Mouse (Mus musculus): ENCODE results near the gene Ssr2. TPM values are rescaled to one million over a fixed set of nuclear protein-coding genes. Genes with fewer than 3 reads are reported as not detected.
A peak's percentile ranks its signal among the peaks of the same experiment; 100 is the strongest.

Ssr2 gene
- polyA plus RNA-seq, 1 experiment from 2014 or later, result 157 TPM

DNA sequence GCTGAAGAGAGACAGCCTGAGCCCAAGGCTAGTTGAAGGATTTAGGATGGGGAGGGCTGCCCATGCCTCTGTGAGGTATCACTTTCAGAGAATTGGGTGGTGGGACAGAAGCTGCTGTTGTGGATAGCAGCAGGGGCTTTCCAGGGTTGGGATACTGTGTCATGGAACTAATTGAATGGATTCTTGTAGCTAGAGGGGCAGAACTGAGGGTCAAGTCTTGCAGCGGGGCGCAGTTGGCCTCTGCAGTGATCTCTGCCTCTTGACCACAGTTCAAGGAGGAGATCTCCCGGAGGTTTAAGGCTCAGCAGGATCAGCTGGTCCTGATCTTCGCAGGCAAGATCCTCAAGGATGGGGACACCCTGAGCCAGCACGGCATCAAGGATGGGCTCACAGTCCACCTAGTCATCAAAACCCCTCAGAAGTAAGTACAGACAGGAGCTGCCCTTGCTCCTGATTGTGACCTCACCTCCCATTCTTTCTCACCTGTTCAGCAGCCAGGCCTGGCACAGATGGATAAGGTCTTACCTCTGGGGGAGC lies 20.5 kb upstream of the Ssr2 start:
- peak overlapping the region; percentile 75; the same call in 1 of the 2 replicates for H3K4me3 ChIP-seq (replicated peaks)
- peak overlapping the region; percentile 29 for H3K9ac ChIP-seq (replicated peaks)
- ATAC-seq (ENCODE audit: low FRiP score), result no peak
- no peaks in the 10 kb centered on the region for H3K27me3 ChIP-seq (replicated peaks)
- H3K4me2 ChIP-seq, result peak overlapping the region; percentile 73
- H3K9me3 ChIP-seq (replicated peaks), result no peaks in the 10 kb centered on the region
- H3K4me1 ChIP-seq, result peaks cover 42% of the 10 kb centered on the region
- WGBS, result 91% methylated on average over 5 of the region's 5 CpGs
- peaks cover 45% of the 10 kb centered on the region for H3K36me3 ChIP-seq
- no peak overlapping the region for H3K27ac ChIP-seq (replicated peaks)

DNA sequence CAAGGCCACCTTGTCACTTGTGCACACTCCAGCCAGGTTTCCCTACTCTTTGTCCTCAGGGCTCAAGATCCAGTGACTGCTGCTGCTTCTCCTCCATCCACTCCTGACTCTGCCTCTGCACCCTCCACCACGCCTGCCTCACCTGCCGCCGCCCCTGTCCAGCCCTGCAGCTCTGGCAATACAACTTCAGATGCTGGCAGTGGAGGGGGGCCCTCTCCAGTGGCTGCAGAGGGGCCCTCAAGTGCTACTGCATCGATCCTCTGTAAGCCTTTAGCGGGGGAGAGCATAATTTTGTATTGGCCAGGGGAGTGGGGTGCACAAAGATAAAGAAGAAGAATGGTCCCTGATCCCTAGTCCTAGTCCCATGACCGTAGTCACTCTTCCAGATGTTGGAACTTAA lies 19.9 kb upstream of the Ssr2 start:
- Histone ChIP-seq H3K4me3 (replicated peaks) (no peak overlapping the region), H3K9ac (replicated peaks) (peak overlapping the region; percentile 29; the same call in 1 of the 2 replicates), H3K27ac (replicated peaks) (no peak overlapping the region), H3K36me3 (peaks cover 51% of the 10 kb centered on the region), H3K27me3 (replicated peaks) (no peaks in the 10 kb centered on the region), H3K4me2 (0 out of 2 replicates have a peak overlapping the region, but pooled peaks have one; percentile 5), H3K4me1 (peaks cover 36% of the 10 kb centered on the region), H3K9me3 (replicated peaks) (no peaks in the 10 kb centered on the region)
- ATAC-seq (ENCODE audit: low FRiP score), result no peak
- WGBS, result 96% methylated on average over 6 of the region's 6 CpGs

DNA sequence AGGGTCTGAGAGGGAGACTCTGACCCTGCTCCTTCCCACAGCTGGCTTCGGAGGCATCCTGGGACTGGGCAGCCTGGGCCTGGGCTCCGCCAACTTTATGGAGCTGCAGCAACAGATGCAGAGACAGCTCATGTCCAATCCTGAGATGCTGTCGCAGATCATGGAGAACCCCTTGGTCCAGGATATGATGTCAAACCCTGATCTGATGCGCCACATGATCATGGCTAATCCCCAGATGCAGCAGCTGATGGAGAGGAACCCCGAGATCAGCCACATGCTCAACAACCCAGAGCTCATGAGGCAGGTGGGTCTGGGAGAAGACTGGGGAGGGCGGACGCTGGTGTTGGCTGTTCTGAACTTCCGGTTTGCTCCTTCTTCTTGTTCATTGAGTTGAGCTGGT lies 19.1 kb upstream of the Ssr2 start:
- 96% methylated on average over 8 of the region's 8 CpGs for WGBS

DNA sequence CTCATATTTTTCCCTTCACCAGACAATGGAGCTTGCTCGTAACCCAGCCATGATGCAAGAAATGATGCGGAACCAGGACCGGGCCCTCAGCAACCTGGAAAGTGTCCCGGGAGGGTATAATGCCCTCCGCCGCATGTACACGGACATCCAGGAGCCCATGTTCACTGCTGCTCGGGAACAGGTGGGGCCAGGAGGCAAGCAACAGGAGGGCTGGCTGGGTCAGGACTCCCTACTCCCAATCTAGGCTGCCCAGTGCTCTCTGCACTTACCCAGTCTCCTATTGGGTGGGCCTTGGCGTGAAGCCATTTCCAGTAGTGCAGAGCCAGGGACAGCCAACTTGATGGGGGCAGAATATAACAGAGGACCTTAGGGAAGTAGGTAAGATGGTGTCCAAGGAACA lies 16.1 kb upstream of the Ssr2 start:
- no peak overlapping the region for H3K4me3 ChIP-seq (replicated peaks)
- 94% methylated on average over 9 of the region's 9 CpGs for WGBS
- no peak overlapping the region for H3K4me2 ChIP-seq
- no peaks in the 10 kb centered on the region for H3K9me3 ChIP-seq (replicated peaks)
- no peak overlapping the region for H3K27ac ChIP-seq (replicated peaks)
- peaks cover 16% of the 10 kb centered on the region for H3K4me1 ChIP-seq
- H3K9ac ChIP-seq (replicated peaks), result no peak overlapping the region
- no peak for ATAC-seq (ENCODE audit: low FRiP score)
- H3K27me3 ChIP-seq (replicated peaks), result no peaks in the 10 kb centered on the region
- H3K36me3 ChIP-seq, result peaks cover 88% of the 10 kb centered on the region

More for the DNA sequence above, 19.1 kb upstream of the Ssr2 start:
- ATAC-seq (ENCODE audit: low FRiP score), result no peak
- Histone ChIP-seq H3K4me3 (replicated peaks) (no peak overlapping the region), H3K9me3 (replicated peaks) (no peaks in the 10 kb centered on the region), H3K9ac (replicated peaks) (no peak overlapping the region), H3K27ac (replicated peaks) (no peak overlapping the region), H3K27me3 (replicated peaks) (no peaks in the 10 kb centered on the region), H3K36me3 (peaks cover 60% of the 10 kb centered on the region), H3K4me2 (no peak overlapping the region), H3K4me1 (peaks cover 27% of the 10 kb centered on the region)

DNA sequence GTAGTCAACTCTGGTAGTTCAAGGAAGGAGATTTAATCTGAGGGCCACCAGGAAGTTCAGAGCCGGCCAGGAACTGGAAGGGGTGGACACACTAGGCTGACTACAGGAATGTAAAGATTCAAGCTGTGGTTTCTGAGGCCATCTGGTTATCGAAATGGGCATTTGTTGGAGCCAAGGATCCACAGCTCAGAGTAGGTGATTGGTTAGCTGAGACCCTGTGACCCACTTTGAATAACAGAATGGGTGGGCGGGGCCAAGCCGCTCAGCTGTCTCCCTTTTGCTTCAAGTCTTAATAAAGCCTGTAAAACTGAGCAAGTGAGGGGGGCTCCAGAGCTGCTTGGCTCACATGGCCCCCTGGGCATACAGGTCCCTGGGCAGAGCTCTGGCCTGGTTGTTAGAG lies 13.7 kb upstream of the Ssr2 start:
- Histone ChIP-seq H3K36me3 (peaks cover 95% of the 10 kb centered on the region), H3K4me3 (replicated peaks) (no peak overlapping the region), H3K9me3 (replicated peaks) (no peaks in the 10 kb centered on the region), H3K9ac (replicated peaks) (no peak overlapping the region), H3K4me2 (no peak overlapping the region), H3K4me1 (0 out of 2 replicates have a peak, but pooled peaks cover 3% of the 10 kb centered on the region), H3K27ac (replicated peaks) (no peak overlapping the region), H3K27me3 (replicated peaks) (no peaks in the 10 kb centered on the region)
- no peak for ATAC-seq (ENCODE audit: low FRiP score)
- 62% methylated on average over 4 of the region's 4 CpGs for WGBS

DNA sequence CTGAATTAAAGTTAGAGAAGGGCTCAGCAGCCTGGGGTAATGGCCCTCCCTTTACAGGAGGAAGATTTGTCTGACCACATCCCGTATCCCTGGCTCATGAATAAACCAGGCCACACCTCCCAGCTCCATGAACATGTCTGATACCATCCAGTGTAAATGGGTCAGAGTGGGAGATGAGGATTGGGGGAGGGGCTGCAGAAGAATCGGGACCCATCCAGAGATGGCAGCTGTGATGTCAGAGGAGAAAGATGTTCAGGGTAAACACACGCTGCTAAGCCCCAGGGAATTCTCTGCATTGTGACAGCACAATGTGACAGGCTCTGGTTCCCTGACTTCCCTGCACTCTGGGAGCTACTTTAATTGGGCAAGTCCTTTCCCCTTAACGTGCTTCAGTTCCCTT lies 12.2 kb upstream of the Ssr2 start:
- Histone ChIP-seq H3K27ac (replicated peaks) (peak overlapping the region; percentile 28; the same call in 1 of the 2 replicates), H3K36me3 (peaks cover 95% of the 10 kb centered on the region), H3K4me3 (replicated peaks) (no peak overlapping the region), H3K9ac (replicated peaks) (no peak overlapping the region), H3K9me3 (replicated peaks) (no peaks in the 10 kb centered on the region), H3K27me3 (replicated peaks) (no peaks in the 10 kb centered on the region), H3K4me1 (no peaks in the 10 kb centered on the region), H3K4me2 (no peak overlapping the region)
- ATAC-seq (ENCODE audit: low FRiP score), result no peak
- 56% methylated on average over 4 of the region's 4 CpGs for WGBS

DNA sequence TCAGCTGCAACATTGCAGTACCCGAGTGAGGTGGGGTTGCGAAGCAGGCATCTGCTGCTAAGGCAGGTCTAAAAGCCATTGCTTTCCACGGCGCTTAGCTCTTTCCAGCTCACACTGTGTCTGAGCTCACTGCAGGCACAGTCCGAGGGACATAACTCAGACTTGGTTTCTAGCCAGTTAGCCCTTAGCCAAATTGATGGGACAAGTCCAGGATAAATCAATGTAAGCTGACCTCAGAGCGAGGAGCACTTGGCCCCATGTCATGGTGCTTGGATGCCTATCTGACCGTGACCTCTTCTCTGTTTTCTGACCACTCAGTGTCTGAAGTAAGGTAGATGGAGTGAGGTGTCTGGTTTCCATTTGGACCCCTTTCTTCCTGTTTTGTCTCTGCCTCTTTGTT lies 11.7 kb upstream of the Ssr2 start:
- H3K9ac ChIP-seq (replicated peaks), result no peak overlapping the region
- no peak overlapping the region for H3K4me3 ChIP-seq (replicated peaks)
- H3K36me3 ChIP-seq, result peaks cover 95% of the 10 kb centered on the region
- no peaks in the 10 kb centered on the region for H3K9me3 ChIP-seq (replicated peaks)
- no peak overlapping the region for H3K27ac ChIP-seq (replicated peaks)
- 82% methylated on average over 7 of the region's 7 CpGs for WGBS
- H3K4me1 ChIP-seq, result no peaks in the 10 kb centered on the region
- no peak overlapping the region for H3K4me2 ChIP-seq
- no peaks in the 10 kb centered on the region for H3K27me3 ChIP-seq (replicated peaks)
- ATAC-seq (ENCODE audit: low FRiP score), result no peak

DNA sequence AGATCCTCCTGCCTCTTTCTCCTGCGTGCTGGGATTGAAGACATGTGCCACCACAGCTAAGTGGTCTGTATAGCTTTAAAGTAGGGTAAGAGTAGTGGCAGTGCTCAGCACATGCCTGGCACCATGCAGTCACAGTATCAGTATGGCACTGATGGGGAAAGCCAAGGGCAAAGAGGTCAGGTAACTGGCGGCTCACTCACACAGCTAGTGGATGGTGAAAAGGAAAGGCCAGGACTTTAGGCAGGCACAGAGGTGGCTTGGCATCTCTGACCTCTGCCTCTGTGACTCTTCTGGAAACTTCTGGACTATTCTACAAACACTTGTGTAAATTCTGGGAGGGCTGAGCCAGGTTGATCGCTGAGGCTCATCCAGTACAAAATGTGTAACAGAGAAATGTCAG lies 9.6 kb upstream of the Ssr2 start:
- no peaks in the 10 kb centered on the region for H3K9me3 ChIP-seq (replicated peaks)
- H3K4me1 ChIP-seq, result no peaks in the 10 kb centered on the region
- no peak for ATAC-seq (ENCODE audit: low FRiP score)
- 92% methylated on average over 3 of the region's 3 CpGs for WGBS
- no peak overlapping the region for H3K4me3 ChIP-seq (replicated peaks)
- no peaks in the 10 kb centered on the region for H3K27me3 ChIP-seq (replicated peaks)
- H3K4me2 ChIP-seq, result no peak overlapping the region
- H3K36me3 ChIP-seq, result peaks cover 89% of the 10 kb centered on the region
- no peak overlapping the region for H3K27ac ChIP-seq (replicated peaks)
- H3K9ac ChIP-seq (replicated peaks), result no peak overlapping the region

DNA sequence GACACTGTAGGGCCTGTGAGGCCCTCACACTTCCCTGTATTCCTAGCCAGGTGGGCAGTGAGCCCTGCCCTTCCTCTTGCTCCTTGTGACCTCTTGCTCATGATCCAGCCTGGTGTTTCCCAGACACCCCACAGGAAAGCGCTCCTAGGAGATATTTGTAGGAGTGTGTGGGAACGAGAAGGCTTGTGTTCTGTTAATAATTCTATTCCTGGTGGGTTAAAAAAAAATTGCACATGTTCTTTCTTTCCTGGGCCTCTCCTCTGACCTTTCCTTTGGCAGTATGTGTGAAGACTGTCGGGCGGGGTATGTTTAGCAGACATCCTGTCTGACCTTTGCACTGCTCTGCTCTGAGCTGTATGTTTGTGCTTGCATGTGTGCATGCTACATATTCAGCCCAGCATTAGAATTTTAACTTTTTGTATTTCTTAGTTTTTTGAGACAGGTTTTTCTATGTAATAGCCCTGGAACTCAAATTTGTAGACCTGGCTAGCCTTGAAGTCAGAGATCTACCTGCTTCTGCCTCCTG lies 9.1 kb upstream of the Ssr2 start:
- H3K27ac ChIP-seq (replicated peaks), result no peak overlapping the region
- no peaks in the 10 kb centered on the region for H3K4me1 ChIP-seq
- H3K4me3 ChIP-seq (replicated peaks), result no peak overlapping the region
- H3K9ac ChIP-seq (replicated peaks), result no peak overlapping the region
- H3K9me3 ChIP-seq (replicated peaks), result no peaks in the 10 kb centered on the region
- no peaks in the 10 kb centered on the region for H3K27me3 ChIP-seq (replicated peaks)
- whole genome bisulfite sequencing, result 90% methylated on average over 4 of the region's 4 CpGs
- H3K4me2 ChIP-seq, result no peak overlapping the region
- H3K36me3 ChIP-seq, result peaks cover 84% of the 10 kb centered on the region
- no peak for ATAC-seq (ENCODE audit: low FRiP score)

DNA sequence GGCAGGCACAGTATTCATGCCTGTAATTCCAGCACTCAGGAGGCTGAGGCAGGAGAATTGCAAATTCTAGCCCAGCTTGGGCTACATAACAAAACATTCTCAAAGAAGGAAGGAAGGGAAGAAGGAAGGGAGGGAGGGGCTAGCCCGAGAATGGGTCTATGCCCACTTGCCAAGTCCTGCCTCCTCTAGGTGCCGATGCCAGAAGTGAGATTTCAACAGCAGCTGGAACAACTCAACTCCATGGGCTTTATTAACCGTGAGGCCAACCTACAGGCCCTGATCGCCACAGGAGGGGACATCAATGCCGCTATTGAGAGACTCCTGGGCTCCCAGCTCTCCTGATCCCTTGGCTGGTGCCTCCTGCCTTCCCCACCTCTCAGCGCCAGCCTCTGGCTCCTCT lies 7.8 kb upstream of the Ssr2 start:
- H3K4me3 ChIP-seq (replicated peaks), result no peak overlapping the region
- H3K4me2 ChIP-seq, result no peak overlapping the region
- H3K9ac ChIP-seq (replicated peaks), result no peak overlapping the region
- no peaks in the 10 kb centered on the region for H3K27me3 ChIP-seq (replicated peaks)
- no peak for ATAC-seq (ENCODE audit: low FRiP score)
- 98% methylated on average over 6 of the region's 6 CpGs for WGBS
- no peak overlapping the region for H3K27ac ChIP-seq (replicated peaks)
- H3K36me3 ChIP-seq, result peaks cover 73% of the 10 kb centered on the region
- no peaks in the 10 kb centered on the region for H3K4me1 ChIP-seq
- no peaks in the 10 kb centered on the region for H3K9me3 ChIP-seq (replicated peaks)

DNA sequence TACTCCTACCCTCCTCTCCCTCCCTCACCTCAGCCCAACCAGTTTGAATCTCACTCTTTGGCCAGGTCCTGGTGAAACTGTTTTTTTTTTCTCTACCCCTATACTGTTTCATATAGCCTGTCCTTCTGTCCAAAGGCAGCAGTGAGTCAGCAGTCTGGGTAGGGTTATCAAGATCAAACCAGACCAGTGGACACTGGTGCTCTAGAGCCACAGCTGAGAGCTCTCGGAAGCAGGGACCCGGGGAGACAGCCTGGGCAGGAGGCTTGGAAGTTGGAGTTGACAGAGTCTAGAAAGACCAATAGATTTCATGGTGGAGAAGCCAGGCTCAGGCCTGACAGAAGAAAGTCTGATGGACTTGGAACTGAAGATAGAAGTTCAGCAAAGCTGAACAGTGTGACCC lies 7.1 kb upstream of the Ssr2 start:
- no peak overlapping the region for H3K4me3 ChIP-seq (replicated peaks)
- H3K27me3 ChIP-seq (replicated peaks), result no peaks in the 10 kb centered on the region
- no peak overlapping the region for H3K9ac ChIP-seq (replicated peaks)
- H3K4me2 ChIP-seq, result no peak overlapping the region
- whole genome bisulfite sequencing, result 97% methylated on average over 2 of the region's 2 CpGs
- H3K27ac ChIP-seq (replicated peaks), result no peak overlapping the region
- H3K9me3 ChIP-seq (replicated peaks), result no peaks in the 10 kb centered on the region
- peaks cover 66% of the 10 kb centered on the region for H3K36me3 ChIP-seq
- H3K4me1 ChIP-seq, result no peaks in the 10 kb centered on the region
- no peak for ATAC-seq (ENCODE audit: low FRiP score)

DNA sequence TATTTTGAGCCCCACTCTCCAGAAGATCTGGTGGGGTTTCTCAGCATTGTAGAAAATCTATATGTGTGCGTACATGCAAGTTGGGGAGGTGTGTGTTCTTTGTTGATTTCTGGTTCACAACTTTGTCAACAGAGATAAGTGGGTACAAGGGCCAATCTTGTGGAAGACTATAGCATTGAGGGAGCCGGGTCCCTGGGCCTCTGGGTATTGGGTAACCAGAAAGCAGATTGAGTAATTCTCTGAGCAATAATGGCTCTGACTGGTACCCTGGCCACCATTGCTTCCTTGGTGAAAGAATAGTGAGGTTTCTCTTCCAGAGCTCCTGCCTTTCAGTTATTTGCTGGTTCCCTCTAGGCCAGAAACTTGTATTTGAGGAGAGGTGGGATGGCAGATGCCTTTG lies 6.6 kb upstream of the Ssr2 start:
- Histone ChIP-seq H3K4me3 (replicated peaks) (no peak overlapping the region), H3K27ac (replicated peaks) (no peak overlapping the region), H3K4me2 (no peak overlapping the region), H3K27me3 (replicated peaks) (no peaks in the 10 kb centered on the region), H3K9ac (replicated peaks) (no peak overlapping the region), H3K9me3 (replicated peaks) (no peaks in the 10 kb centered on the region), H3K36me3 (peaks cover 61% of the 10 kb centered on the region), H3K4me1 (no peaks in the 10 kb centered on the region)
- WGBS, result 98% methylated on average over 2 of the region's 2 CpGs
- ATAC-seq (ENCODE audit: low FRiP score), result no peak
